Mouse (Mus musculus): ENCODE measurements around the gene Sbk3. TPM values are rescaled to one million over a fixed set of nuclear protein-coding genes. Genes with fewer than 3 reads are reported as not detected.

Gene Sbk3
- polyA plus RNA-seq, 1 experiment from 2014 or later, result not detected

GRCm38 (mm10) chr7:4947855-4948254, 23.1 kb downstream of the Sbk3 start:
- Histone ChIP-seq H3K9me3 (replicated peaks; ENCODE audit: control insufficient read depth, low read length) (no peaks in the 10 kb centered on the region), H3K27ac (ENCODE audit: low read length) (no peak overlapping the region), H3K9ac (ENCODE audit: low read depth, low read length) (no peak overlapping the region), H3K4me3 (ENCODE audit: low read depth, low read length) (no peak overlapping the region), H3K36me3 (ENCODE audit: control insufficient read depth, insufficient read depth) (no peaks in the 10 kb centered on the region), H3K27me3 (ENCODE audit: control insufficient read depth, insufficient read depth, low read depth, low read length) (no peaks in the 10 kb centered on the region), H3K4me2 (ENCODE audit: low read depth, low read length) (no peak overlapping the region), H3K4me1 (ENCODE audit: control insufficient read depth, low read depth, low read length) (no peaks in the 10 kb centered on the region)
- 49% methylated on average over 2 of the region's 2 CpGs for WGBS (ENCODE audit: insufficient replicate concordance)
- ATAC-seq (ENCODE audit: low read depth), result no peak

- Histone ChIP-seq H3K9ac (ENCODE audit: low read depth, low read length) (no peak overlapping the region), H3K9me3 (replicated peaks; ENCODE audit: control insufficient read depth, low read length) (no peaks in the 10 kb centered on the region), H3K36me3 (ENCODE audit: control insufficient read depth, insufficient read depth) (no peaks in the 10 kb centered on the region), H3K4me2 (ENCODE audit: low read depth, low read length) (peak overlapping the region; percentile 41), H3K27ac (ENCODE audit: low read length) (no peak overlapping the region), H3K27me3 (ENCODE audit: control insufficient read depth, insufficient read depth, low read depth, low read length) (no peaks in the 10 kb centered on the region), H3K4me1 (ENCODE audit: control insufficient read depth, low read depth, low read length) (no peaks in the 10 kb centered on the region), H3K4me3 (ENCODE audit: low read depth, low read length) (0 out of 2 replicates have a peak overlapping the region, but pooled peaks have one; percentile 3)
- WGBS (ENCODE audit: insufficient replicate concordance), result 13% methylated on average over 15 of the region's 15 CpGs
- ATAC-seq (ENCODE audit: low read depth), result peak; percentile 79
Measured at GRCm38 (mm10) chr7:4943223-4943815, 27.6 kb downstream of the Sbk3 start.

GRCm38 (mm10) chr7:4942673-4943072, 28.3 kb downstream of the Sbk3 start:
- no peak overlapping the region for H3K27ac ChIP-seq (ENCODE audit: low read length)
- no peak overlapping the region for H3K4me3 ChIP-seq (ENCODE audit: low read depth, low read length)
- no peak overlapping the region for H3K4me2 ChIP-seq (ENCODE audit: low read depth, low read length)
- WGBS (ENCODE audit: insufficient replicate concordance), result 29% methylated on average over 5 of the region's 5 CpGs
- H3K4me1 ChIP-seq (ENCODE audit: control insufficient read depth, low read depth, low read length), result no peaks in the 10 kb centered on the region
- H3K9ac ChIP-seq (ENCODE audit: low read depth, low read length), result no peak overlapping the region
- no peaks in the 10 kb centered on the region for H3K36me3 ChIP-seq (ENCODE audit: control insufficient read depth, insufficient read depth)
- no peaks in the 10 kb centered on the region for H3K27me3 ChIP-seq (ENCODE audit: control insufficient read depth, insufficient read depth, low read depth, low read length)
- no peaks in the 10 kb centered on the region for H3K9me3 ChIP-seq (replicated peaks; ENCODE audit: control insufficient read depth, low read length)
- ATAC-seq (ENCODE audit: low read depth), result no peak

GRCm38 (mm10) chr7:4940068-4940479, 30.9 kb downstream of the Sbk3 start:
- Histone ChIP-seq H3K27me3 (ENCODE audit: control insufficient read depth, insufficient read depth, low read depth, low read length) (no peaks in the 10 kb centered on the region), H3K27ac (ENCODE audit: low read length) (no peak overlapping the region), H3K9me3 (replicated peaks; ENCODE audit: control insufficient read depth, low read length) (no peaks in the 10 kb centered on the region), H3K4me1 (ENCODE audit: control insufficient read depth, low read depth, low read length) (no peaks in the 10 kb centered on the region), H3K9ac (ENCODE audit: low read depth, low read length) (no peak overlapping the region), H3K4me2 (ENCODE audit: low read depth, low read length) (no peak overlapping the region), H3K4me3 (ENCODE audit: low read depth, low read length) (no peak overlapping the region), H3K36me3 (ENCODE audit: control insufficient read depth, insufficient read depth) (no peaks in the 10 kb centered on the region)
- WGBS (ENCODE audit: insufficient replicate concordance), result 13% methylated on average over 9 of the region's 9 CpGs
- peak; percentile 44; the same call in 1 of the 2 replicates for ATAC-seq (ENCODE audit: low read depth)

GRCm38 (mm10) chr7:4938456-4938855, 32.5 kb downstream of the Sbk3 start:
- Histone ChIP-seq H3K4me3 (ENCODE audit: low read depth, low read length) (no peak overlapping the region), H3K27ac (ENCODE audit: low read length) (no peak overlapping the region), H3K9ac (ENCODE audit: low read depth, low read length) (no peak overlapping the region), H3K27me3 (ENCODE audit: control insufficient read depth, insufficient read depth, low read depth, low read length) (no peaks in the 10 kb centered on the region), H3K9me3 (replicated peaks; ENCODE audit: control insufficient read depth, low read length) (no peaks in the 10 kb centered on the region), H3K4me2 (ENCODE audit: low read depth, low read length) (no peak overlapping the region), H3K36me3 (ENCODE audit: control insufficient read depth, insufficient read depth) (no peaks in the 10 kb centered on the region), H3K4me1 (ENCODE audit: control insufficient read depth, low read depth, low read length) (no peaks in the 10 kb centered on the region)
- 18% methylated on average over 2 of the region's 2 CpGs for WGBS (ENCODE audit: insufficient replicate concordance)
- no peak for ATAC-seq (ENCODE audit: low read depth)

- no peak overlapping the region for H3K9ac ChIP-seq (ENCODE audit: low read depth, low read length)
- H3K36me3 ChIP-seq (ENCODE audit: control insufficient read depth, insufficient read depth), result no peaks in the 10 kb centered on the region
- H3K4me3 ChIP-seq (ENCODE audit: low read depth, low read length), result no peak overlapping the region
- no peaks in the 10 kb centered on the region for H3K27me3 ChIP-seq (ENCODE audit: control insufficient read depth, insufficient read depth, low read depth, low read length)
- H3K27ac ChIP-seq (ENCODE audit: low read length), result no peak overlapping the region
- no peaks in the 10 kb centered on the region for H3K4me1 ChIP-seq (ENCODE audit: control insufficient read depth, low read depth, low read length)
- WGBS (ENCODE audit: insufficient replicate concordance), result 57% methylated on average over 9 of the region's 11 CpGs
- no peaks in the 10 kb centered on the region for H3K9me3 ChIP-seq (replicated peaks; ENCODE audit: control insufficient read depth, low read length)
- H3K4me2 ChIP-seq (ENCODE audit: low read depth, low read length), result no peak overlapping the region
- no peak for ATAC-seq (ENCODE audit: low read depth)
Measured at GRCm38 (mm10) chr7:4937392-4937791, 33.6 kb downstream of the Sbk3 start.

- H3K27ac ChIP-seq (ENCODE audit: low read length), result no peak overlapping the region
- H3K4me3 ChIP-seq (ENCODE audit: low read depth, low read length), result no peak overlapping the region
- no peak overlapping the region for H3K4me2 ChIP-seq (ENCODE audit: low read depth, low read length)
- no peaks in the 10 kb centered on the region for H3K36me3 ChIP-seq (ENCODE audit: control insufficient read depth, insufficient read depth)
- no peaks in the 10 kb centered on the region for H3K27me3 ChIP-seq (ENCODE audit: control insufficient read depth, insufficient read depth, low read depth, low read length)
- no peak overlapping the region for H3K9ac ChIP-seq (ENCODE audit: low read depth, low read length)
- 57% methylated on average over 10 of the region's 10 CpGs for WGBS (ENCODE audit: insufficient replicate concordance)
- no peaks in the 10 kb centered on the region for H3K9me3 ChIP-seq (replicated peaks; ENCODE audit: control insufficient read depth, low read length)
- H3K4me1 ChIP-seq (ENCODE audit: control insufficient read depth, low read depth, low read length), result no peaks in the 10 kb centered on the region
- no peak for ATAC-seq (ENCODE audit: low read depth)
Measured at GRCm38 (mm10) chr7:4936832-4937231, 34.1 kb downstream of the Sbk3 start.

GRCm38 (mm10) chr7:4934160-4934914, 36.6 kb downstream of the Sbk3 start:
- no peak overlapping the region for H3K9ac ChIP-seq (ENCODE audit: low read depth, low read length)
- no peaks in the 10 kb centered on the region for H3K36me3 ChIP-seq (ENCODE audit: control insufficient read depth, insufficient read depth)
- no peak overlapping the region for H3K4me3 ChIP-seq (ENCODE audit: low read depth, low read length)
- H3K4me2 ChIP-seq (ENCODE audit: low read depth, low read length), result no peak overlapping the region
- H3K27ac ChIP-seq (ENCODE audit: low read length), result no peak overlapping the region
- no peak for ATAC-seq (ENCODE audit: low read depth)
- 56% methylated on average over 4 of the region's 4 CpGs for WGBS (ENCODE audit: insufficient replicate concordance)
- H3K4me1 ChIP-seq (ENCODE audit: control insufficient read depth, low read depth, low read length), result no peaks in the 10 kb centered on the region
- no peaks in the 10 kb centered on the region for H3K27me3 ChIP-seq (ENCODE audit: control insufficient read depth, insufficient read depth, low read depth, low read length)
- H3K9me3 ChIP-seq (replicated peaks; ENCODE audit: control insufficient read depth, low read length), result no peaks in the 10 kb centered on the region

- no peak overlapping the region for H3K27ac ChIP-seq (ENCODE audit: low read length)
- no peaks in the 10 kb centered on the region for H3K9me3 ChIP-seq (replicated peaks; ENCODE audit: control insufficient read depth, low read length)
- H3K36me3 ChIP-seq (ENCODE audit: control insufficient read depth, insufficient read depth), result no peaks in the 10 kb centered on the region
- ATAC-seq (ENCODE audit: low read depth), result no peak
- H3K4me2 ChIP-seq (ENCODE audit: low read depth, low read length), result no peak overlapping the region
- 70% methylated on average over 12 of the region's 12 CpGs for WGBS (ENCODE audit: insufficient replicate concordance)
- H3K4me3 ChIP-seq (ENCODE audit: low read depth, low read length), result no peak overlapping the region
- H3K4me1 ChIP-seq (ENCODE audit: control insufficient read depth, low read depth, low read length), result no peaks in the 10 kb centered on the region
- no peak overlapping the region for H3K9ac ChIP-seq (ENCODE audit: low read depth, low read length)
- no peaks in the 10 kb centered on the region for H3K27me3 ChIP-seq (ENCODE audit: control insufficient read depth, insufficient read depth, low read depth, low read length)
Measured at GRCm38 (mm10) chr7:4933103-4933502, 37.9 kb downstream of the Sbk3 start.
